Mouse (Mus musculus): ENCODE measurements around the gene Krt81. TPM values are rescaled to one million over a fixed set of nuclear protein-coding genes. Genes with fewer than 3 reads are reported as not detected.
A peak's percentile ranks its signal among the peaks of the same experiment; 100 is the strongest.

The Krt81 gene
- polyA plus RNA-seq, 1 experiment from 2014 or later: not detected

DNA sequence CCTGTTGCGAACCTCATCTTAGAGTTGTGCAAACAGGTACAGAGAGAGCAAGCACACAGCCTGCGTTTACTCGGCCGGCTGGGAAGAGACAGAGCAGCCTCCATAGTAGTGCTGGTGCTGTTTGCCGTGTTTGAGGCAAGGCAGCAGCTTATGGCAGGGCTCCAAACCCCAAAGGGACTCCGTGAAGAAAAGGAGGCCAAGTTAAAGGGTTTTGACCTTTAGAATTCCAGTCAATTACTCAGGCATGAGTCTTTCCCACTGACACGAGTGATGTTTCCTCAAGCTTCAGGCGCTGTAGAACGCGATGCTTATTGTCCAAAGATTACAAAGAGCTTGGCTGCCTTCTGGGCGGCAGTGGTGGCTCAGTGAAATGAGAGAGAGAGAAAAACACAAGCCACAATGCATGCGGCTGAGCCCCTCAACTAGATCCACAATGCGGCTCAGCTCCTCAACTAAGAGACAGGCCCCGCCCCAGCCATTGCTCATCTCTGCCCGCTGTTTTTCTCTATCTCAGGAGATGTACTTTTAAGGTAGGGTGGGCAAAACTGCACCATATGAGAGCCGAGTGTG is 5.1 kb downstream of the Krt81 start:
- no peak overlapping the region for H3K27ac ChIP-seq
- 31% methylated on average over 16 of the region's 16 CpGs for WGBS
- H3K9ac ChIP-seq: no peak overlapping the region

DNA sequence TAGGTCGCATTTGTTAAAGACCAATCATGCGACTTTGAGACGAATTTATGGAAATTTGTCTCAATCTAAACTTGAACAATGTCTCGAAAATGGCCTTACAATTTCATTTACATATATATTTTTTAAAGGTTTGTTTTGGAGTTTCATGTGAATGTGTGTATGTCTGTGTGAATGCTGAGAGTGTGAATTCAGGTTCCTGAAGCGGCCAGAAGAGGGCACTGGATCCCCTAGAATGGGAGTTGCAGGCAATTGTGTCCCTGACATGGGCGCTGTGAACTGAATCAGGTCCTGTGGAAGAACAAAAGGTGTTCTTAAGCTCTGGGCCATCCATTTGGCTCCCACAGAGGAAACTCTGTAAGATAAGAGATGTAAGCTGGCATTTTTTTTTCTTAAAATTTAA is 7.7 kb downstream of the Krt81 start:
- WGBS: 90% methylated on average over 6 of the region's 6 CpGs
- no peak overlapping the region for H3K4me2 ChIP-seq (replicated peaks)
- H3K9me3 ChIP-seq (ENCODE audit: control insufficient read depth, low read length): 0 out of 2 replicates have a peak, but pooled peaks cover 8% of the 10 kb centered on the region
- H3K4me1 ChIP-seq (replicated peaks; ENCODE audit: control insufficient read depth, insufficient read depth, low read length): 0 out of 2 replicates have a peak, but pooled peaks cover 5% of the 10 kb centered on the region
- H3K27me3 ChIP-seq (ENCODE audit: control insufficient read depth, insufficient read depth, low read length): no peaks in the 10 kb centered on the region
- no peak overlapping the region for H3K4me3 ChIP-seq (replicated peaks; ENCODE audit: low read length)
- H3K9ac ChIP-seq: no peak overlapping the region
- H3K36me3 ChIP-seq (replicated peaks; ENCODE audit: control insufficient read depth, insufficient read depth): no peaks in the 10 kb centered on the region
- no peak overlapping the region for H3K27ac ChIP-seq
- DNase-seq (ENCODE audit: low spot score) (no peak), ATAC-seq (ENCODE audit: low FRiP score) (no peak)

More for the DNA sequence above, 5.1 kb downstream of the Krt81 start:
- Histone ChIP-seq H3K4me1 (replicated peaks; ENCODE audit: control insufficient read depth, insufficient read depth, low read length) (0 out of 2 replicates have a peak, but pooled peaks cover 5% of the 10 kb centered on the region), H3K4me2 (replicated peaks) (no peak overlapping the region), H3K27me3 (ENCODE audit: control insufficient read depth, insufficient read depth, low read length) (no peaks in the 10 kb centered on the region), H3K4me3 (replicated peaks; ENCODE audit: low read length) (no peak overlapping the region), H3K9me3 (ENCODE audit: control insufficient read depth, low read length) (0 out of 2 replicates have a peak, but pooled peaks cover 8% of the 10 kb centered on the region), H3K36me3 (replicated peaks; ENCODE audit: control insufficient read depth, insufficient read depth) (no peaks in the 10 kb centered on the region)
- DNase-seq (ENCODE audit: low spot score) (peak; percentile 34), ATAC-seq (ENCODE audit: low FRiP score) (no peak)

DNA sequence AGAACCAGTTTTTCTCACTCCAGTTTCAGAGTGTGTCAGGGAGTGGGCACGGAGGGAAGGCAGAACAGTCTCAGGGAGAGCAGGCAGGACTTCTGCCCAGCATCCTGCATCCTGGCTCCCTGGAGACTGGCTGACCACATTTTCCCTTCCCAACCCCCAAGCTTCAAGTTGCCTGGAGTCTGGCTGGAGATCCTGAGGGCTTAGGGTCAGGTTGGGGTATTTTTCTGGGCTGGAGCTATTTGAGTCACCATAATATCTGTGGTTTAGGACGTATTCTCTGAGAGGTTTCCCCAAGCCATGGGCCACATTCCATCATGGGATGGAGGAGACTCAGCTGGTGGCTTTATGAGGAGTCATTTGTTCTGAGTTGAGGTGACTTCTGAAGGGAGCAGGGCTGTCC is 8.3 kb downstream of the Krt81 start:
- no peak for ATAC-seq (ENCODE audit: low FRiP score)
- Histone ChIP-seq H3K9ac (no peak overlapping the region), H3K27ac (no peak overlapping the region), H3K36me3 (replicated peaks; ENCODE audit: control insufficient read depth, insufficient read depth) (no peaks in the 10 kb centered on the region), H3K4me3 (replicated peaks; ENCODE audit: low read length) (no peak overlapping the region), H3K9me3 (ENCODE audit: control insufficient read depth, low read length) (0 out of 2 replicates have a peak, but pooled peaks cover 8% of the 10 kb centered on the region), H3K4me1 (replicated peaks; ENCODE audit: control insufficient read depth, insufficient read depth, low read length) (0 out of 2 replicates have a peak, but pooled peaks cover 5% of the 10 kb centered on the region), H3K4me2 (replicated peaks) (no peak overlapping the region), H3K27me3 (ENCODE audit: control insufficient read depth, insufficient read depth, low read length) (no peaks in the 10 kb centered on the region)
- no peak for DNase-seq (ENCODE audit: low spot score)
- 84% methylated on average over 2 of the region's 2 CpGs for WGBS

- Histone ChIP-seq H3K27me3 (ENCODE audit: control insufficient read depth, insufficient read depth, low read length) (no peaks in the 10 kb centered on the region), H3K9ac (no peak overlapping the region), H3K4me1 (replicated peaks; ENCODE audit: control insufficient read depth, insufficient read depth, low read length) (0 out of 2 replicates have a peak, but pooled peaks cover 5% of the 10 kb centered on the region), H3K4me3 (replicated peaks; ENCODE audit: low read length) (no peak overlapping the region), H3K9me3 (ENCODE audit: control insufficient read depth, low read length) (0 out of 2 replicates have a peak, but pooled peaks cover 8% of the 10 kb centered on the region), H3K36me3 (replicated peaks; ENCODE audit: control insufficient read depth, insufficient read depth) (no peaks in the 10 kb centered on the region), H3K27ac (no peak overlapping the region), H3K4me2 (replicated peaks) (no peak overlapping the region)
- no peak for DNase-seq (ENCODE audit: low spot score)
- ATAC-seq (ENCODE audit: low FRiP score): no peak
- WGBS: 91% methylated on average over 8 of the region's 8 CpGs
Observed at GRCm38 (mm10) chr15:101454774-101455173, 8.8 kb downstream of the Krt81 start.

DNA sequence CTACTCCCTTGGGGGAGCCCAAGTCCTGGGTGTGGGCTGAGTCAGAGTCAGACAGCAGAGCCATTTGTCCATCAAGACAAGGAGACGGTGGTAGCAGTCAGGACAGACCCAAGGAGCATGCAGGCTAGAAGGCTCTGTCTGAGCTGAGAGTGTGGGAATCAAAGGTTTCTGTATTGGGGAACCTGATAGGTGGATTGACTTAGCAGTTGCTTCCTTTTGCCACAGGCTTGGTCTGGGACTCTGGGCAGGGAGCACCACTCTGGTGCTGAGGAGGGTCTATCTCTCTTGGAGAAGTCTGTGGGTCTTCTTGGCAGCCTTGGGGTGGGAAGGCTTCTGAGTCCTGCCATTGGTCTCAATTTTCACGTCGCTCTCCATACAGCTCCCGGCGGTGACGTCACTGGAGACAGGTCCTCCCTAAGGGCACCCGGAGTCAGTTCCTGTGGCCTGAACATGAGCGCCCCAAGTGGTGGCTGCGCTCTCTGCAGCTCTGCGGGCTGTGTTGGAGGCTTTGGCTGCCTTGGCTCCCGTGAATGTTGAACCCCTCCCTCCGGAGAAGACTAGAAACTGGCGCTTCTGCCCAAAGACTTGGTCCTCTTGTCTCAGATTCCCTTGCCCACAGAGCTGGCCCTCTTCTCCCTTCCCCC is 10.3 kb downstream of the Krt81 start:
- Histone ChIP-seq H3K9me3 (ENCODE audit: control insufficient read depth, low read length) (0 out of 2 replicates have a peak, but pooled peaks cover 8% of the 10 kb centered on the region), H3K4me3 (replicated peaks; ENCODE audit: low read length) (no peak overlapping the region), H3K9ac (no peak overlapping the region), H3K27ac (no peak overlapping the region), H3K36me3 (replicated peaks; ENCODE audit: control insufficient read depth, insufficient read depth) (no peaks in the 10 kb centered on the region), H3K4me2 (replicated peaks) (no peak overlapping the region), H3K4me1 (replicated peaks; ENCODE audit: control insufficient read depth, insufficient read depth, low read length) (no peaks in the 10 kb centered on the region), H3K27me3 (ENCODE audit: control insufficient read depth, insufficient read depth, low read length) (no peaks in the 10 kb centered on the region)
- 8% methylated on average over 13 of the region's 13 CpGs for WGBS
- DNase-seq (ENCODE audit: low spot score) (peak; percentile 61), ATAC-seq (ENCODE audit: low FRiP score) (peak; percentile 64; the same call in 1 of the 2 replicates)

GRCm38 (mm10) chr15:101447444-101447843 is 16.1 kb downstream of the Krt81 start, which contains the start of gene Krt88:
TSS of gene Krt88 (plus strand) at chr15:101447744.
- WGBS: 66% methylated on average over 2 of the region's 2 CpGs
- no peaks in the 10 kb centered on the region for H3K36me3 ChIP-seq (replicated peaks; ENCODE audit: control insufficient read depth, insufficient read depth)

DNA sequence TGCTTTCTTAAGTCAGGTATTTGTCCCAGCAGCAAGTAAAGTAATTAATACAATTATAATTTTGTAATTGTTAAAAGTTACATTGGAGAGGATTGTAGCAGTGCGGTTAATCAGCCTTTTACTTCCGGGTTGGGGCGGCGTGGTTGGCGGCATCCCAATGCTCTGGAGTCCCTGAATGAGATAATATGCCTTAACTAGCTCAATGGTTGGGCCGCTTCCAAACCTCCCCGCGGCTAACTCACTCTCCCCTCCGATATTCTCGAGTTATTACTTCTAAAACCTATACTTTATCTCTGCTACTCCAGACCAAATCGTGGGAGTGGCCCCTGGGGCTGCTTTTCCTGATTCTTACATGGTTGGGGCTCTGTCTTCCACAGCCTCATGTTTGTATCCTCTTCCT is 17.0 kb downstream of the Krt81 start:
- Histone ChIP-seq H3K4me1 (replicated peaks; ENCODE audit: control insufficient read depth, insufficient read depth, low read length) (no peaks in the 10 kb centered on the region), H3K4me2 (replicated peaks) (no peak overlapping the region), H3K36me3 (replicated peaks; ENCODE audit: control insufficient read depth, insufficient read depth) (no peaks in the 10 kb centered on the region), H3K27me3 (ENCODE audit: control insufficient read depth, insufficient read depth, low read length) (no peaks in the 10 kb centered on the region), H3K27ac (no peak overlapping the region), H3K9ac (no peak overlapping the region), H3K9me3 (ENCODE audit: control insufficient read depth, low read length) (no peaks in the 10 kb centered on the region), H3K4me3 (replicated peaks; ENCODE audit: low read length) (no peak overlapping the region)
- DNase-seq (ENCODE audit: low spot score): no peak
- ATAC-seq (ENCODE audit: low FRiP score): no peak
- whole genome bisulfite sequencing: 75% methylated on average over 11 of the region's 11 CpGs

More at GRCm38 (mm10) chr15:101447444-101447843, 16.1 kb downstream of the Krt81 start, which contains the start of gene Krt88:
- DNase-seq (ENCODE audit: low spot score) (no peak), ATAC-seq (ENCODE audit: low FRiP score) (no peak)
- no peaks in the 10 kb centered on the region for H3K9me3 ChIP-seq (ENCODE audit: control insufficient read depth, low read length)
- no peak within 1 kb of the TSS for H3K9ac ChIP-seq
- no peak within 1 kb of the TSS for H3K4me3 ChIP-seq (replicated peaks; ENCODE audit: low read length)
- H3K4me1 ChIP-seq (replicated peaks; ENCODE audit: control insufficient read depth, insufficient read depth, low read length): no peaks in the 10 kb centered on the region
- H3K4me2 ChIP-seq (replicated peaks): no peak within 1 kb of the TSS
- no peaks in the 10 kb centered on the region for H3K27me3 ChIP-seq (ENCODE audit: control insufficient read depth, insufficient read depth, low read length)
- H3K27ac ChIP-seq: no peak within 1 kb of the TSS

- H3K9me3 ChIP-seq (ENCODE audit: control insufficient read depth, low read length): no peaks in the 10 kb centered on the region
- no peak overlapping the region for H3K4me3 ChIP-seq (replicated peaks; ENCODE audit: low read length)
- 87% methylated on average over 4 of the region's 4 CpGs for whole genome bisulfite sequencing
- H3K27me3 ChIP-seq (ENCODE audit: control insufficient read depth, insufficient read depth, low read length): peaks cover 30% of the 10 kb centered on the region
- no peak for DNase-seq (ENCODE audit: low spot score)
- ATAC-seq (ENCODE audit: low FRiP score): no peak
- no peaks in the 10 kb centered on the region for H3K36me3 ChIP-seq (replicated peaks; ENCODE audit: control insufficient read depth, insufficient read depth)
- H3K4me2 ChIP-seq (replicated peaks): no peak overlapping the region
- H3K9ac ChIP-seq: no peak overlapping the region
- H3K27ac ChIP-seq: no peak overlapping the region
- 0 out of 2 replicates have a peak, but pooled peaks cover 5% of the 10 kb centered on the region for H3K4me1 ChIP-seq (replicated peaks; ENCODE audit: control insufficient read depth, insufficient read depth, low read length)
Observed at GRCm38 (mm10) chr15:101440837-101441236, 22.7 kb downstream of the Krt81 start.

DNA sequence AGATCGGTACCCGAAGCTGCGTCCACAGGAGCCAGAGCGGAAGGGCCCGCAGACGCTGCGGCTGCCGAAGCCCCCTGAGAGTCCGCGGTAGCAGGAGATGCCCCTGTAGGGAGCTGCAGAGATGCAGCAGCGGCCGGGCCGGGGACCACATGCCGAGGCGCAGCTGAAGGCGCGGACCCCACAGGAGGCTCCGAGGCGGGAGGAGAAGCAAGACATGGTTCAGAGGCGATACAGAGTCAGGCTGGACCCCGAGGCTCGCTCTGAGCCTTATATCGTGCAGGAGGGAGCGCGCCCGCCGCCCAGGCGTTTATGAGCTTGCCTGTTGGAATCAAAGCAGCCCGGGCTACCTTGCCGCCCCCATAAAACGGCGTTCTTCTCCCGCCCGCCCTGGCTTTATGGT is 25.0 kb downstream of the Krt81 start, which contains the start of gene Krt87:
Gene Krt87, minus strand, starts transcription at position 250 of the 400 bp plus-strand sequence.
- peak within 1 kb of the TSS; percentile 63 for H3K9ac ChIP-seq
- ATAC-seq (ENCODE audit: low FRiP score) (no peak; the same call in 1 of the 2 replicates), DNase-seq (ENCODE audit: low spot score) (no peak)
- peaks cover 30% of the 10 kb centered on the region for H3K27me3 ChIP-seq (ENCODE audit: control insufficient read depth, insufficient read depth, low read length)
- peak within 1 kb of the TSS; percentile 72 for H3K4me2 ChIP-seq (replicated peaks)
- H3K9me3 ChIP-seq (ENCODE audit: control insufficient read depth, low read length): no peaks in the 10 kb centered on the region
- no peak within 1 kb of the TSS for H3K27ac ChIP-seq
- 2% methylated on average over 32 of the region's 34 CpGs for WGBS
- 0 out of 2 replicates have a peak, but pooled peaks cover 5% of the 10 kb centered on the region for H3K4me1 ChIP-seq (replicated peaks; ENCODE audit: control insufficient read depth, insufficient read depth, low read length)
- H3K4me3 ChIP-seq (replicated peaks; ENCODE audit: low read length): peak within 1 kb of the TSS; percentile 34
- no peaks in the 10 kb centered on the region for H3K36me3 ChIP-seq (replicated peaks; ENCODE audit: control insufficient read depth, insufficient read depth)
